Mouse (Mus musculus) neural tube, embryonic 11.5 days (tissue): ENCODE measurements around the gene Nfic. TPM values are rescaled to one million over a fixed set of nuclear protein-coding genes. Genes with fewer than 3 reads are reported as not detected.

Experiments used
- ATAC-seq: fragments of 200-750 bp; cut with Nextera tagmentation; 2 replicates; pipeline ENCODE4 v1.8.0; 2017; ENCODE audit warnings: moderate number of reproducible peaks, mild to moderate bottlenecking, moderate TSS enrichment, moderate library complexity; ENCODE audit not compliant: insufficient read depth, low FRiP score, low TSS enrichment
- DNase-seq: peaks from one replicate; pipeline ENCODE4 v3.0.0-alpha.2; 2015; ENCODE audit warnings: low spot score
- H3K27ac ChIP-seq: fragments of 300-500 bp; sonication (generic); 2 replicates; pipeline ENCODE4 v1.5.1; 2014; ENCODE audit warnings: low read depth, mild to moderate bottlenecking, low read length
- H3K27me3 ChIP-seq: fragments of 300-500 bp; sonication (generic); 2 replicates; pipeline ENCODE4 v1.6.1; 2014; ENCODE audit warnings: mild to moderate bottlenecking, low read length, mixed read lengths; ENCODE audit not compliant: control insufficient read depth, insufficient read depth
- H3K36me3 ChIP-seq: fragments of 300-500 bp; sonication (generic); 2 replicates; pipeline ENCODE4 v1.6.1; 2014; ENCODE audit warnings: mild to moderate bottlenecking, low read length, moderate library complexity, mixed read lengths; ENCODE audit not compliant: control insufficient read depth, insufficient read depth
- H3K4me1 ChIP-seq: fragments of 300-500 bp; sonication (generic); 2 replicates; pipeline ENCODE4 v1.6.1; 2014; ENCODE audit warnings: low read length, mixed read lengths; ENCODE audit not compliant: control insufficient read depth, insufficient read depth
- H3K4me2 ChIP-seq: fragments of 300-500 bp; sonication (generic); 2 replicates; pipeline ENCODE4 v1.6.1; 2014; ENCODE audit warnings: low read depth, mild to moderate bottlenecking, moderate library complexity
- H3K4me3 ChIP-seq: fragments of 300-500 bp; sonication (generic); 2 replicates; pipeline ENCODE4 v1.5.1; 2014; ENCODE audit warnings: low read depth, low read length
- H3K9ac ChIP-seq: fragments of 300-500 bp; sonication (generic); 2 replicates; pipeline ENCODE4 v1.6.1; 2014; ENCODE audit warnings: mild to moderate bottlenecking, low read length
- H3K9me3 ChIP-seq: fragments of 300-500 bp; sonication (generic); 2 replicates; pipeline ENCODE4 v1.6.1; 2016; ENCODE audit warnings: low read length; ENCODE audit not compliant: control insufficient read depth
- WGBS: fragments of 180-500 bp; shearing (Covaris S2); extraction: QIAGEN DNeasy Blood & Tissue Kit; methylation state at CpG from one replicate; pipeline ENCODE4 v1.1.7; 2014; 5-methylcytosine and 5-hydroxymethylcytosine counted together
- polyA plus RNA-seq: library from polyadenylated mRNA; unstranded; fragments of >200 nt; fragmentation: Nextera tagmentation; extraction: Ambion mirVana; gene quantifications from 2 replicates; pipeline ENCODE4 v1.2.1, GENCODE M21; 2014

Nfic gene
- polyA plus RNA-seq, 1 experiment from 2014 or later: 16.8 TPM

DNA sequence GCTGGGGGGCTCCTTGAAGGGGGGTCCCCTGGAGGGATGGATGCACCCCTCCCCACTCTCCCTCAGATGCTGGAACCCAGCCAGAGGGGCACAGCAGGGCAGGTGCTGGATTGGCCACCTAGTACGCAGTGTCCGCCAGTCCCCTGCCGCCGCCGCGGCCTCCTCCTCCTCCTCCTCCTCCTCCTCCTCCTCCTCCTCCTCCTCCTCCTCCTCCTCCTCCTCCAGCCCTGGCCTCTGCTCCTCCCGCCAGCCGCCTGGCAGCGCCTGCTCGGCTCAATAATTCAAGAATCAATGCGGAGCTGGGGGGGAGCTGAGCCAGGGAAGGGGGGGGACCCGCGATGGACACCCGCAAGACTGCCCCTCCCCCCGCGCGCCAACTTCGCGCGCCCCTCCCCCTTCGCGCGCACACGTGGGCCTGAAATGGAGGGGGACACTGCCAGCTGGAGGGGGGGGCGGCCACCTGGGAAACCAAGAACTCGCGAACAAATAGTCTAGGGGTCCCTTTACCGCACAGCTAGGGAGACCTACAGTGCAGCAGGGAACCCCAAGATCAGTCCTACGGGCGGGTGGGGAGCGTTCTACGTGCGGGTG, 29.3 kb downstream of the Nfic start:
- Histone ChIP-seq H3K9me3 (no peaks in the 10 kb centered on the region), H3K4me2 (peak overlapping the region; percentile 44), H3K27ac (no peak overlapping the region), H3K4me3 (peak overlapping the region; percentile 31), H3K4me1 (peaks cover 14% of the 10 kb centered on the region), H3K9ac (peak overlapping the region; percentile 44; the same call in 1 of the 2 replicates), H3K36me3 (no peaks in the 10 kb centered on the region), H3K27me3 (peaks cover 60% of the 10 kb centered on the region)
- DNase-seq (peak; percentile 12), ATAC-seq (no peak)
- WGBS: 3% methylated on average over 15 of the region's 33 CpGs

DNA sequence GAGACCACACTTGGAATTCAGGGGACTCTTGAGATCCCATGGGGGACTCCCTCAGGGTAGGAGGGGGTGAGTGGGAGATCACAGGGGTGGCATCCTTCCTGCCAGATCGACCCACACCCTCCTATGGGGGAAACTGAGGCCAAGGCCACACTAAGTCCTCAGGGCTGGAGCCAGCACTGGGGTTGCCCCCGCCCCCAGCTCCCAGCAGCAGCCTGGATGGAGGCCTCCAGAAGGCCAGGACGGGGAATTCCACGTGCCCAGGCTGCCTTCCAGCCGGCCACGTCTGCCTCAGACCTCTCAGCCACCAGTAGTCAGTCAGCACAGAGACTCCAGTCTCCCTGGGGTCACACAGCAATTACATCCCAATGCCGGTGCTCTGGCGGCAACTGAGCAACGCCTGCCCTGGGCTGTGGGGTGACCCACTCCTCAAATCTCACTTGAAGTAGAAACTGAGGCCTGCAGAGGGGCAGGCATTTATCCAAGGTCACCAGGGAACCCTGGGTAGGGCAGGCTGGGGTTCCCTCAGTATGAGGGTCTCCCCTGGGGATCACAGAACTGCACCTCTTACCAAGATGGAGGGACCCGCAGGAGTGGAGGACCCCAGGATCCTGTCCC, 30.1 kb downstream of the Nfic start:
- ATAC-seq (no peak), DNase-seq (peak; percentile 12)
- Histone ChIP-seq H3K9ac (no peak overlapping the region), H3K9me3 (no peaks in the 10 kb centered on the region), H3K27ac (no peak overlapping the region), H3K36me3 (no peaks in the 10 kb centered on the region), H3K4me2 (no peak overlapping the region), H3K4me3 (no peak overlapping the region), H3K27me3 (peaks cover 60% of the 10 kb centered on the region), H3K4me1 (peaks cover 14% of the 10 kb centered on the region)
- WGBS: 20% methylated on average over 9 of the region's 10 CpGs

DNA sequence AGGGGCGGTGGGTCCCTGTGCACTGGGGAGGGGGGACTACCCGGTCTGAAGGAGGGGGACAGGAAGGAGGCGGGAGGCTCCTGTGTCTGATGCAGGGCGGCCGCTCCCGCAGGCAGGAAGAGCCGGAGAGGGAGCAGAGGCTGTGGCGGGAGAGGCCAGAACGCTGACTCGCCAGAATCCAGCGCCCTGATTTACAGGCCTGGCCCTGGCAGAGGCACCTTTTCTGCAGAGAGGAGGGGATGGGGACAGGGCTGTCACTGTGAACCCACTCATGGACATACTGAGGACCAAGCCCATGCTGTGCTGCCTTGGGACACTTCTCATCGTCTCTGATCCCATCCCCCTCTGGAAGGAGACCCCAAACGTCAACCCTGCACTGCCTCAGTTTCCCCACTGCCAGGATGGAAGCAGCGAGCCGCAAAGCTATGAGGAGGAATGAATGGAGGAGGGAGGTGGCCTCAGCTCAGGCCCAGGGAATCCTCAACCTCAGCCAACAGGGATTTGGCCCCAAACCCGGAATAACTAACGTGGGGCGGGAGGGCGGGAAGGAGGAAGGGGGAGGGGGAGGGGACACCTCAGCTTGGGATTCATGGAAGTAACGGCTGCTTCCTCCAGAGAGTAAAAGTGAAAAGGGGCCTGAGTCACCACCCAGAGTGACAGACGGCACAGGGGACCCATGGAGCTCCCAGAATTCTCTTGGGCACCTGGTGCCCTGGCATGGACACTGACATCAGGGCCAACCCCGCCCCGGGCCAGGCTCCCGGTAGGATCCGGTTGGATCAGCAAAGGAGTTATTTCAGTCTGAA, 31.0 kb downstream of the Nfic start:
- Histone ChIP-seq H3K4me3 (no peak overlapping the region), H3K4me2 (no peak overlapping the region), H3K27me3 (peaks cover 60% of the 10 kb centered on the region), H3K9me3 (no peaks in the 10 kb centered on the region), H3K36me3 (no peaks in the 10 kb centered on the region), H3K9ac (0 out of 2 replicates have a peak overlapping the region, but pooled peaks have one; percentile 15), H3K27ac (no peak overlapping the region), H3K4me1 (peaks cover 11% of the 10 kb centered on the region)
- peak; percentile 9 for DNase-seq
- WGBS: 4% methylated on average over 25 of the region's 25 CpGs
- ATAC-seq: no peak

DNA sequence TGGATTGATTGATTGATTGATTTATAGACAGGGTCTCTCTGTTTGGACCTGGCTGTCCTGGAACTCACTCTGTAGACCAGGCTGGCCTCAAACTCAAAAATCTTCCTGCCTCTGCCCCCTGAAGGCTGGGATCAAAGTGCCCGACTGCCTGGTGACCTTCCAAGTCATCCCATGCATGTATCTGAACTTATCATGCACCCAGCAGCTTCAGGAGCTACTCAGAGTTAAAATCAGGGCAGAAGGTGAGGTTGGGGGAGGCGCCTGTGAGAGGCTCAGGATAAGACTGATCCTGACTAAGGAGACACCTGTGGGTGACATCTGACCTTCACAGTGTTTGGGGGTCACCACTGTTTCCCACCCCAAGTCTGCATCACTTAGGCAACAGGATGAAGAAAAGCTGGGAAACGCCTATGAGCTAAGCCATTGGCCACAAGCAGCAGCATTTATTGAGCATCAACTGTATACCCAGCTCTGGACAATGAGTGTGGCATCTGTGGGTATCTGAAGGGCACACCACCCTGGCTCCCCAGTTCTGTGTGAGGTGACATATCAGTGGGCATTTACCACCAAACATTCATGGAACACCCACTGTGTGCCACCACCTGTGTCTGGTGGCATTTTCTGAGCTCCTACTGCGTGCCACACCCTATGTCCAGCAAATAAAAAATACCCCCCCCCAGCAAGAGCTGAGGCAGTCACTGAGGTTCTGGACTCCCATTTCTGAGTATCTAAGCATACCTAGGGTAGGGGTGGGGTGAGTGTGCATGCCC, 31.8 kb downstream of the Nfic start:
- Histone ChIP-seq H3K9me3 (no peaks in the 10 kb centered on the region), H3K27me3 (peaks cover 53% of the 10 kb centered on the region), H3K4me3 (no peak overlapping the region), H3K27ac (no peak overlapping the region), H3K4me1 (peaks cover 15% of the 10 kb centered on the region), H3K9ac (no peak overlapping the region), H3K4me2 (no peak overlapping the region), H3K36me3 (no peaks in the 10 kb centered on the region)
- peak; percentile 7 for DNase-seq
- WGBS: 67% methylated on average over 4 of the region's 4 CpGs
- no peak for ATAC-seq

DNA sequence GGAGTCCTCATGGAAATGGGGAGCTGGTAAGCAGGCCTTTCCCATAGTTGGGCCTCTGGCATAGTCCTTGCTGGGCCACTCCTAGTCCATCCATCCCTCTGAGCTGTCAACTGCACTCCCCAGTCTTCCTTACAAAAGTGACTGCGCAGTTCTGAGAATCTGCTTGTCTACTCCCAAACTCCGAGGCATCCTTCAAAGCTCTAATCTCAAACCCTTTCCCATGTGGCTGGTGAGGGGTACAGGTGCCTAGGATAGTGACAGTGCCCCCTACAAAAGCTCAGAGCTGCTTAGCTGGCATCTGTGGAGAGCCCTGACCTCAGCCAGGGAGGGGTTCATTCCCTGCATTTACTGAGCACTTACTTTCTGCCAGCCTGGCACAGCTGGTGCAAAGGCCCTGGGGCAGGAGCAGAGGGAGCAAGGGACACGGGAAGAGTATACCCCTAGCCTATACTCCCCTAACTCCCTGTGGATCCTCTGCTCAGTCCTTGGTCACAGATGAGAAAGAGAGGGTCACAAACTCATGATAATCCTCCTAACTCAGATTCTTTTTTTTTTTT, 32.7 kb downstream of the Nfic start:
- ATAC-seq (no peak), DNase-seq (no peak)
- Histone ChIP-seq H3K9me3 (no peaks in the 10 kb centered on the region), H3K4me3 (no peak overlapping the region), H3K27me3 (peaks cover 44% of the 10 kb centered on the region), H3K27ac (no peak overlapping the region), H3K4me2 (no peak overlapping the region), H3K36me3 (no peaks in the 10 kb centered on the region), H3K4me1 (peaks cover 17% of the 10 kb centered on the region), H3K9ac (no peak overlapping the region)
- WGBS: 79% methylated on average over 3 of the region's 3 CpGs

- no peak overlapping the region for H3K9ac ChIP-seq
- H3K27me3 ChIP-seq: peaks cover 39% of the 10 kb centered on the region
- H3K4me1 ChIP-seq: peaks cover 16% of the 10 kb centered on the region
- no peaks in the 10 kb centered on the region for H3K9me3 ChIP-seq
- ATAC-seq (no peak), DNase-seq (peak; percentile 8)
- H3K4me3 ChIP-seq: no peak overlapping the region
- H3K36me3 ChIP-seq: no peaks in the 10 kb centered on the region
- 81% methylated on average over 6 of the region's 6 CpGs for WGBS
- no peak overlapping the region for H3K27ac ChIP-seq
- H3K4me2 ChIP-seq: no peak overlapping the region
Measured at GRCm38 (mm10) chr10:81422191-81422590, 33.2 kb downstream of the Nfic start.

DNA sequence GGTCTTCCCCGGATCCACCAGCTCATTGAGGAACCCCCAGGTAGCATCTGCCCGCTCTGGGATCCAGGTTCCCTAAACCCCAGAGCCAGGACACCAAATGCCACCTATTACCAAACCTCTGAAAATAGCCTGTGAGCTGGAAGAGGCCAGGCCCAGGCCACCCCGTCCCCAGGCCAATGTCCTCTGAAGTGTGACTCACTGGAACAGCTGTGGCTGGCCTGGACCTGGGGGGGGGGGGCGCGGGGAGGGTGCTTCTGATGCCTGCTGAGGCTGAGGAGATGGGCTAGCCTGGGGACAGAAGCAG, 33.7 kb downstream of the Nfic start:
- DNase-seq: peak; percentile 5
- H3K36me3 ChIP-seq: no peaks in the 10 kb centered on the region
- no peak for ATAC-seq
- H3K9me3 ChIP-seq: no peaks in the 10 kb centered on the region
- WGBS: 83% methylated on average over 5 of the region's 5 CpGs
- peaks cover 34% of the 10 kb centered on the region for H3K27me3 ChIP-seq
- no peak overlapping the region for H3K27ac ChIP-seq
- no peak overlapping the region for H3K4me3 ChIP-seq
- H3K4me2 ChIP-seq: no peak overlapping the region
- peaks cover 16% of the 10 kb centered on the region for H3K4me1 ChIP-seq
- H3K9ac ChIP-seq: no peak overlapping the region

- ATAC-seq: no peak
- H3K4me1 ChIP-seq: peaks cover 16% of the 10 kb centered on the region
- no peak overlapping the region for H3K4me3 ChIP-seq
- no peak for DNase-seq
- H3K9me3 ChIP-seq: no peaks in the 10 kb centered on the region
- H3K36me3 ChIP-seq: no peaks in the 10 kb centered on the region
- H3K4me2 ChIP-seq: no peak overlapping the region
- WGBS: 77% methylated on average over 4 of the region's 4 CpGs
- H3K27me3 ChIP-seq: peaks cover 29% of the 10 kb centered on the region
- H3K9ac ChIP-seq: no peak overlapping the region
- H3K27ac ChIP-seq: no peak overlapping the region
Measured at GRCm38 (mm10) chr10:81421041-81421796, 34.2 kb downstream of the Nfic start.
